Mouse (Mus musculus) layer of hippocampus, adult 18-20 months (tissue): Measurements from ENCODE around the gene Kat5. TPM values are rescaled to one million over a fixed set of nuclear protein-coding genes. Genes with fewer than 3 reads are reported as not detected.

Source experiments
- DNase-seq, 2 experiments: peaks; one replicate each; pipeline ENCODE4 v3.0.0; 2022; ENCODE audit warnings: low spot score in 2 of 2
- total RNA-seq, 2 experiments: library from RNA; stranded (reverse); gene quantifications; 2 replicates each; pipeline ENCODE4 v1.2.3; 2021

Kat5 gene
- total RNA-seq, 2 experiments from 2014 or later = 78.7 to 86.3 TPM

DNA sequence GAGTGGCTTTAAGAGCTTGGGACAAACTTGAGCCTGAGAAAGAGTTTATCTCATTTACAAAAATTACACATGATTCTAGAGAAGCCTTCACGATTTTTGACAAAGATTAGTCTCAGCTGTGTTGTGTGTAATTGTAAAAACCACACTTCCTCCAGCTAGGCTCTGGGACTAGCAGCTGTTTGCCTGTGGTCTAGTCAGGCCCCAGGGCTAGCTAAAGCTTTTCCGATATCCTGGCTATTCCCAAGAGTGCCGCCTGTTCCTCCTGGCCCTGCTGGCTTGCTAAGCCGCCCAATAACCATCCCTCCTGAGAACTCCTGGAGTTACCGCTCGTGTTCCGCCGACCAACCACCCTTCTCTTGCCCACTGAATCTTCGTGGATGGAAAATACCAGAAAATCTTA lies 22.1 kb upstream of the Kat5 start:
- no peak for DNase-seq

DNA sequence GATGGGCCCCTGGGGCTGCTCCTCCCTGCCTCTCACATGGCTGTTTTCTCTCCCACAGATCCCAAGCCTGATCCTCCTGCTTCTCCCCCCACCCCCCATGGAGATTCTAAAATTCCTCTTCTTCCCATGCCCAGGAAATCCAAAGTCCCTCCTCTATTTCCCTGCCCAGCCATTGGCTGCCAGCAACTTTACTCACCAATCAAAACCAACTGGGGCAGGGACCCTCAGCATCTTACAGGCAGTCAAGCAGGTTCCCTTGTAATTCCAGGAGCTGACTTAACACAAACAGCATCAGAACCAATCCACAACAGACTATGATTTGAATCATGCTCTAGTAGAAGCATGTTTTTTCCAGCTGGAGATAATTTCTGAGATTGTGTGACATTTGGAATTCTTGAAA lies 19.9 kb upstream of the Kat5 start:
- DNase-seq = no peak

DNA sequence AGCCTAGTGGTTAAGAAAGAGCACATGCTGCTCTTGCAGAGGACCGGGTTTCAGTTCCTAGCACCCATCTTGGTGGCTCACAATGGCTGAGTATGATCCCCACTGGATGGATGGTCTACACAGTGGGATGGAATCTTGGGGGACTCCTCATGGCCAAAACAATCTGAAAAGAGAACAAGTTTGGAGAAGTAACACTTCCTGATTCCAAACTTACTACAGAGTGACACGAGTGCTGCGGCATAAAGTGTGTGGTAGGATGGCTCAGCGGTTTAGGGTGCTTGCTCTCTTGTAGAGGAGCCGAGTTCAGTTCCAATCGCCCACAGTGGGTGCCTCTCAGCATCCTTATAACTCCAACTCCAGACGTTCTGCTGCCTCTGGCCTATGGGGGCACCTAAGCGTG lies 15.3 kb upstream of the Kat5 start:
- no peak for DNase-seq

DNA sequence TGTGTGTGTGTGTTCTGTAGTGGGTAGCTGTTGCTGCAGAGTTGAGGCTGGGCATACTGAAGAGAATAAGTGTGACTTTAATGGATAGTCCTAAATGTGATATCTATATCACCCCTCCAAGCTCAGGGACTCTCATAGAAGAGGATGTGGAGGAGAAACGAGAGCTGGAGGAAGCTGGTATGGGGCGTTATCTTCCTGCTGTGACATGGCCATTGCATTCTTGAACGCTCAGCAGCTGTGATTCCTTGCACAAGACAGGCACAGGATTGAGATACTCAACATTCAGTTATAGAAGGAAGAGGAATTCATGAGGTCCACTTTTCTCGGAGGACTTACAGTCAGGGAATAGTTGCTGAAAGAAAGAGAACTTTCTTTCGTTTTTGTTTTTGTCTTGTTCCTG lies 11.8 kb upstream of the Kat5 start:
- DNase-seq = no peak

DNA sequence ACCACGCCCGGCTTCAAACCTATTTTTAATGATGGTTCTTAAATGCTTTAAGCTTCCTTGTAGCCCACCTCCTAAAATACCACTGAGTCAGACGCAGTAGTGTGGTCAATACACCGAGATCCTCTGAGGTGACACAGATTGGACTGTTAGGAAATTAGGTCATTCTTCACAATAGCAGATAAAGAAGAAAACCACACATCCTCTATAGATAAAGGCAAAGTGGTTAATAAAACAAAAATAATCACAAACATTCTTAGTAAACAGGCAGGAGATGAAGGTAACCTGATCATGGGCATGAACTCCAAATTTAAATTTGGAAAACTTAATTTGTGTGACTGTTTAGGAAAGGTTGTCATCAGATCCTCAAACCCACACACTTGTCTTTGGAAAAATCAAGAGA lies 10.0 kb upstream of the Kat5 start:
- no peak for DNase-seq

DNA sequence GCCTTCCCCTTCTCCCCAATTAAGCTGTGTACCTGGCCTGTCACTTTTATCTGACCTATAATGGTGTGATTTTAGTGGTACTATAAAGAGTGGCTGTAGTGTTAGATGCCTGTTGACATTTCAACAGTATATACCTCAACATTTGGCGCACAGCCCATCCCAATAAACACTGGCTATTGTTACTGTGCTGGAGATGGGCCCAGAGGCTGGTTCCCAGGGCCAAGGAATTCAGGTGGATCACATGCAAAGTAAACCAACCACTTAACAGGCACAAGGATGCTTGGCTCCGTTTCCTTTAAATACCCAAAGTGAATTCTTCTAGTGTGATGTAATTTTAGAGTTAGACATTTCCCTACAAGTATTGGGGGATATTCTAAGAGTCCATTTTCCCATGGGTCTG lies 4.9 kb upstream of the Kat5 start:
- DNase-seq = no peak

DNA sequence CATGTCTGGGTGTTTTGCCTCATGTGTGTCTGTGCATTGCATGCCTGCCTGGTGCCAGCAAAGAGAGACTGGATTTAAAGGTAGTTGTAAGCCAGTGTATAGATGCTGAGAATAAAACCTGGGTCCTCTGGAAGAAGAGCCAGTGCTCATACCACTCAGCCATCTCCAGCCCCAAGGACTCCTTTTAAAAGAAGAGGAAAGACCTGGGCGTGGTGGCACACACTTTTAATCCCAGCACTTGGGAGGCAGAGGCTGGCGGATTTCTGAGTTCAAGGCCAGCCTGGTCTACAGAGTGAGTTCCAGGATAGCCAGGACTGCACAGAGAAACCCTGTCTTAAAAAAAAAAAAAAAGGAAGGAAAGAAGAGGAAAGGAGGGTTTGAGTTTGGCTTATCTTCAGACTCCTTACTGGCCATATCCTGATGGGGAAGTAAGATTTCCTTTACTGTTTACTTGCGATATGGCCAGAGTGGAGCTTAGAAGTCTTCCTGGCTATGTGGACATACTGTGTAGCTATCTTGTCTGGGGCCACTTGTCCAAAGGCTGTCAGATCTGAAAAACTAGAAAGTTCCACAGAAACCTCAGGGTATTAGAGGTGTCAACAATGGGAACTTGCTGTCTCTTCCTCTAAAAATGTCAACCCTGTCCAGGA lies 2.9 kb upstream of the Kat5 start:
- no peak for DNase-seq

DNA sequence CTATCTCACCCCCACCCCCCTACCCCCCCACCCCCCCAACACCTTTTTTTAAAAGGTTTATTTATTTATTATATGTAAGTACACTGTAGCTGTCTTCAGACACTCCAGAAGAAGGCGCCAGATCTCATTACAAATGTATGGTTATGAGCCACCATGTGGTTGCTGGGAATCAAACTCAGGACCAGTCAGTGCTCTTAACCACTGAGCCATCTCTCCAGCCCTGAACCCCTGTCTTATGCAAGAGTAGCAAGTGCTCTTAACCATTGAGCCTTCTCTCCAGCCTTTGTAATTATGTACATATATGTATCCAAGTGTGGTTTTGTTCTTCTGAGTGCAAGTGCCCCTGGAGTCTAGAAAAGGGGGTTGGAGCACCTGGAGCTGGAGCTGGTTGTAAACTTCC lies 1.9 kb upstream of the Kat5 start:
- DNase-seq = no peak

DNA sequence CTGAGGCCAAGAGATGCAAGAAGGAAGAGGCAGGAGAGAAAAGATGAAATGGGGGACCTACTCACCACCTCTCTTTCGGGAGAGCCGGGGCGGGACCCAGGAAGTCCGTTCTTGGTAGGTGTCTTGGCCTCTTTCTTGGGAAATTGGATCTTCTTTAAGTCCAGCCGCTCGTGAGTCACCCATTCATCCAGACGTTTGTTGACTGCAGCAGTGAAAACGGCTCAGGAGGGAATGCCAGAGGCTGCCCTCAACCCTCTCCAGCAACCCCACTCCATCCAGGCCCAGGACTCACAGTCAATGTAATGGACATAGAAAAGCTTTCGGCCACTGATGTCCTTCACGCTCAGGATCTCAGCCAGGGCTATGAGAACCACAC lies 878 bp downstream of the Kat5 start:
- no peak for DNase-seq

DNA sequence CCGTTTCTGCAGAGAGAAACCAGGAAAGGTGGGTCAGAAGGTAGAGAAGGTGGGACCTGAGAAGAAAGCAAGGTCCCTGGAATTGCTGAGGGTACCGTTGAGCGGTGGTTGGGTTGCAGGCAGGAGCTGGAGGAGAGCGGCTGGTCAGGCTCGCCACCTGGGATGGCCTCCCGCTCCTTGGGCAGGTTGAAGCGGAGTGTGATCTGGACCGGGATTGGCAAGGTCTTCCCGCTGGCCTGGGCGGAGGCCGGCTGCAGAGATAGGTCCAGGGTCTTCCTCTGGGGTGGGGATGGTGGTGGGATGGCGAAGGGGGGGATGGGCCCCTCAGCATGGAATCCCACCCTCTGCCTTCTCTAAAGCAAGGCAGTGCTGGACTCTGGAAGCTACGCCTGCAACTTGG lies 1.3 kb downstream of the Kat5 start:
- no peak for DNase-seq

DNA sequence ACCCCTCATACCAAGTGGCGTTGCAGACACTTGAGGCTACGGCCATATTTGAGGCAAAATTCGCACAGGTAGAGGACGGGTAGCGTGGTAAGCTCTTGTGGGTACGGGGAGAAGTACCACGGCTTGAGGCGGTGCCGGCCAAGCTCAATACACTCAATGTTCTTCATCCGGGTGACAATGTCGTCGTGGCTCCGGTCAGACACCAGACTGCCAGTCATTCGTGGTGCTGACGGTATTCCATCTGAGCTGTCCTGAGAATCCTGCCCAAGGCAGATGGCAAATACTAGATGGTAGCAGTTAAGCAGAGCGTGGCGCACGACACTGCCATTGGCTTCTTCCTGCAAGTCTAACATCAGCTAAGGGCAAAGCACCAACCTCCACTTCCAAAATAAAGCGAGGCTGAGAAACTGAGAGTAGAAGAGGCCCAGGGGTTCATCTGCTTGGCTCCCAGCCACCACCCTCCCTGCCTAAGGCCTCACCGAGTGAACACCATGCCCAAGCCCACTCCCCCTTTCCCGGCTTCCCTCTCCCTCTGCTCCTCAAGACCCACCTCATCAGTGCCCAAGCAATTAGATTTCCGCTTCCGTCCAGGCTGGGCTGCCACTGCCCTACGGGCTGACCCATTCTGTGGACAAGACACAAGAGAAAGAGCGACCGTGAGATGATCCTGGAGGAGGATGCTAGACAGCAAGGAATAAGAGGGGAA lies 2.2 kb downstream of the Kat5 start:
- DNase-seq = no peak

DNA sequence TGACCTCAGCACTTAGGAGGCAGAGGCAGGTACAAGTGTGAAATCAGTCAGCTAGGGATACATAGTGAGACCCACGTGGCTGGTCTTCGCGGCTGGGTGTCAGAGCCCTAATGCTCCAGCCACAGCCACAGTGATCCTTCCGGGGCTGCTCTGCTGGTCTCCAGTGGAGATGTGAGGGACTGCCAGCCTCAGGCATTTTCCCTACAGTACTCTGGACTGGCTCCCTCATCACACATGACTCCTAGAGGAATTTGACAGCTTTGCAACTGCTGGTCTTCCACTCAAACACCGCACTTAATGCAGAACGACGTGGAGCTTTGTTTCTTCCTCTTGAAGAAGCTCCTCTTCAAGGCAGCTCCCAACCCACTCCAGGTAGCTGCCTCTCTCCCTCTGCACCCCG lies 3.8 kb downstream of the Kat5 start:
- DNase-seq = no peak

DNA sequence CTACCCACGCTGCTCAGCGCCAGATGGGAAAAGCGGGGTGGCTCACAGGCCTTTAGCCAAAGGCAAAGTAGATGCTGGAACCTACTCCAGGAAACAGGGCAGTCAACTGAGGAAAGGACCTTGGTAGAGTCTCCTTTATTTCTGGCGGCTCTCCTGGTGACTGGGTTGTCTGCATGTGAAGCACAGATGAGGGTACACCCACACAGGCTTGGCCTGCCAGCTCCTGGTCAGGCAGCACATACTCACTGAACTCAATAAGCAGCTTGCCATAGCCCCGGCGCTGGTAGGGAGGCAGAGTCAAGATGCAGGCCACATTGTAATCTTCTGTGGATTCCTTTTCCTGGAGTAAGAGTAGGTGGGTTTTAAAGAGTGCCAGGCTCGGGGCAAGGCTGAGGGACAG lies 4.9 kb downstream of the Kat5 start:
- DNase-seq = peak in 1 of 2 experiments; percentile 63

DNA sequence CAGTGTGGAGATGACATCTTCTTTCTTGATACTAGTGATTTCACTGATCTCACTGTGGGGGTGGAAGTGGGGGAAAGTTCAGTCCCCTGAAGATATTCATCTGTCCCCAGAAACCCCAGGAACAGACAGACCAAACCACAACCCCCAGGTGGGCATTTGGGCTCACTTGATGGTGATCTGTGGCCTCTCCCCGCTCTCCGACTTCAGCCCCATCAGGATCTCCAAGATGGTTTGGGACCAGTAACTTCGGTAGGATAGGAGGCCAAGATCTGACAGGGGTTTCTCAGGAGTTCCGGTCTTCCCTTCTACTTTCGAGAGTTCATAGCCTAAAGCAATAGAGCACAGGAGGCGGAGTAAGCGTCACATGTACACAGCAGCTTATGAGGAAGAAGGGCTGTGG lies 6.4 kb downstream of the Kat5 start:
- DNase-seq = no peak

DNA sequence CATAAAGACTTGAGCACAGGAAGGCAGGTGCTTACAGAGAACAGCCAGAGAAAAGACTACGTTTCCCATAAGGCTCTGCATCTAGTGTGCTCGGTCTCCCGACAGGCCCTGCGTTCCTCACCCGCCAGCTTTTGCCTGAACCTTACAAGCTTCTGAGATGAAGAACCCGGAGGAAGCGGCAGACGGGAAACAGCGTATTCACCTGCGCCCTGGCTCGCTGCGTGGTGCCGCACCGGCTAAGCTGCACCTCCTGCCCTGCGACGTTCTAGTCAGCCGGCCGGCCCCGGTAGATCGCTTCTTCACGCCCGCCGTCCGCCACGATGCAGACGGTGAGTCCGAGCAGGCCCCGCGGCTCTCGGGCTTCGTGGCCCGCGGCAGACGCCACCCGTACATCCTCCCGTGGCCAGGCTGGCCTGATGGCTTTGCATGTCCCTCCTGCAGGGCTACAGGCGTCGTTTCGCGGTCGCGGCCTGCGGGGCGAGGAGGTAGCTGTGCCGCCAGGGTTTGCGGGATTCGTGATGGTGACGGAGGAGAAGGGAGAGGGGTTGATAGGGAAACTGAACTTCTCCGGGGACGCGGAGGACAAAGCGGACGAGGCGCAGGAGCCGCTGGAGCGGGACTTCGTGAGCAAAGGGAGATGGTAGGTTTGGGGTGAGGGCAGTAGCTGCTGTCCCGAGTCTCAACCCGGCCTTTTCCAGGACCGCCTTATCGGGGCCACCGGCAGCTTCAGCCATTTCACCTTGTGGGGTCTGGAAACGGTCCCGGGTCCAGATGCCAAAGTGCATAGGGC lies 8.1 kb downstream of the Kat5 start, which contains the start of gene Rnaseh2c:
Gene Rnaseh2c, plus strand, starts transcription at position 122 of the 790 bp plus-strand sequence.
- peak; percentile 67 to 87 for DNase-seq

DNA sequence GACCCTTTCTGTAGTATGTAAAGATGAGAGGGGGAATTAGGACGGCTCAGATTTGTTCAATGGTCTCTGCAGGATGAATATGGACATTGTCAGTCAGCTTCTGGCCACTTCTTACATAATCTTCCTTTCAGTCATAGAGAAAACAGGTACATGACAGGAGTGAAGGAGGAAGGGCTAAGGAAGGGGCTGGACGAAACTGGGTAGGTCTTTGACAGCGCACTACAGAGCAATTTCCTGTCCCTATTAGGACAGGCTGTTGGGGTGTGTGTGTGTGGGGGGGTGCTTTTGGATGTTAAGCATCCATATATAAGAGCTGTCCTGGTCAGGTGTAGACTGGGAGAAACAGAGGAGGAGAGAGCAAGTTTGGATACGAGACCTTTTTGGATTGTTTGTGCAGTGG lies 10.8 kb downstream of the Kat5 start:
- DNase-seq = no peak

DNA sequence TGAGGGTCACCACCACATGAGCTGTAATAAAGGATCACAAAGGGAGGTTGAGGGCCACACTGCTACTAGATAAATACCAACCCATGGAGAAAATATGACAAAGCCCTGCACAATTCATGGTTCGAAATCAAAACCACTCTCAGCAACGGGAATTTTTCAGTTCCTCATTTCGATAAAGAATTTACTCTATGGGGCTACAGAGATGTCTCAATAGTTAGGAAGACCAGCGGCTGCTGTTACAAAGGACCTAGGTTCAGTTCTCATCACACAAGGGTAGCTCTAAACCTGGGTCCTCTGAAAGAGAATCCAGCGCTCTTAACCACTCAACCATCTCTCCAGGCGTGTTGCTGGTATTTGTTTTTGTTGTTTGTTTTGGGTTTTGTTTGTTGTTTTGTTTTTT lies 18.1 kb downstream of the Kat5 start:
- DNase-seq = no peak

DNA sequence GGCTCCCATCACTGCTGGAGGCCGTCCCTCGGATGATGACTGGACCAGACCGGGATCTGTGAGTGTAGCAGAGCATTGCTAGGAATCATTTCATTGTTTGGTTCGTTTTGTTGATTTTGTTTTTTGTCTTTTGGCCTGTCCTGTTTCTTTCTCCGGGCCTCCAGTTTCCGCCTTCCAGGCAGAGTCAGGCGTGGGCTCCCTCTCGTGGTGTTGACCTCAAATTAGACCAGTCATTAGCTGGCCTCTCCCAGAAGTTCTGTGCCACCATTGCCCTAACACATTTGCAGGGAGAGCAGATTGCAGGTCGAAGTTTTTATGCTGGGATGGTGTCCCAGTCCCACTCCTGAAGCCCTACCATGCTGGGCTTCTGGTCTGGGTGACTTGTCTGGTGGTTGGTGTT lies 20.9 kb downstream of the Kat5 start:
- DNase-seq = no peak

DNA sequence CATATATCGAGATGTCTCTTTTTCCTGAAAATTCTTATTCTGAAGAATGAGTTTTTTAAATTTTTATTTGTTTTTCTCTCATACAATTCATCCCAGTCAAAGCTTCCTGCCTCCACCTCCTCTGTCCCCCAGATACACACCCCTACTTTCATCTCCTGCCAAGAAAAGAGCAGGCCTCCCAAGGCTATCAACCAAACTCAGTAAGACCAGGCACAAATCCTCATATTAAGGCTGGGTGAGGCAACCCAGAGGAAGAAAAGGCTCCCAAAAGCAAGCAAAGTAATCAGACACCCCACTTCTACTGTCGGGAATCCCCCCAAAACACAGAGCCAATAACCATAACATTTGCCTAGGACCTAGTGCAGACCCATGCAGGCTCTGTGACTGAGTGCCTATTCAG lies 28.0 kb downstream of the Kat5 start:
- DNase-seq = no peak

DNA sequence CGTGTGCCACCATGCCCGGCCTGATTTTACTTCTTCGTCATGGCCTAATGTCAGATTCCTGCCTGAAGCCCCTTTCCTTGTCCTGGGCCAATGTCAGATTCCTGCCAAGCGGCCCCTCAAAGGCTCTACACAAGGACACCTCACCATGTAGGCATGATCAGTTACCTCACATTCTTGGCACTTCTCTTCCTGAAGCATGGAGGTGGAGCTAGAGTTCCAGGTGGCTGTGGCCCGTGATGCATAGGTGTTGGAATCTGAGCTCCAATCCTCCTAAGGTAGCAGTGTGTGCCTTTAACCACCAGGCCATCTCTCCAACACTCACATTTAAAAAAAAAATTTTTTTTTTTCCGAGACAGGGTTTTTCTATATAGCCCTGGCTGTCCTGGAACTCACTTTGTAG lies 29.3 kb downstream of the Kat5 start:
- no peak for DNase-seq

DNA sequence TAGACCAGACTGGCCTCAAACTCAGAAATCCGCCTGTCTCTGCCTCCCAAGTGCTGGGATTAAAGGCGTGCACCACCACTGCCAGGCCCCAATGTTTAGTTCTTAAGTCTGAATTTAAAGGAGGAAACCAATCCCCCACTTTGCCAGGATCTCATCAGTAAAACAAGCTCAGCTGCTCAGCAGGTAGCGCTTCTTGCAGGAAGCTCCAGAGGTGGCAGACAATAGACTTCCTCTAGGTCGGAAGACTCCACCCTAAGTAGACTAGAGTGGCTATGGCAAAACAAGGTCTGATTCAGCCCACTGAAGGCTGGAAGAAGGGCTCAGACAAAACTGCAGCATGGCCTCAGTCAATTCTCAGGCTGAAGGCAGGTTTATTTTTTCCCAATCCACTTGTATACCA lies 30.1 kb downstream of the Kat5 start:
- DNase-seq = no peak

DNA sequence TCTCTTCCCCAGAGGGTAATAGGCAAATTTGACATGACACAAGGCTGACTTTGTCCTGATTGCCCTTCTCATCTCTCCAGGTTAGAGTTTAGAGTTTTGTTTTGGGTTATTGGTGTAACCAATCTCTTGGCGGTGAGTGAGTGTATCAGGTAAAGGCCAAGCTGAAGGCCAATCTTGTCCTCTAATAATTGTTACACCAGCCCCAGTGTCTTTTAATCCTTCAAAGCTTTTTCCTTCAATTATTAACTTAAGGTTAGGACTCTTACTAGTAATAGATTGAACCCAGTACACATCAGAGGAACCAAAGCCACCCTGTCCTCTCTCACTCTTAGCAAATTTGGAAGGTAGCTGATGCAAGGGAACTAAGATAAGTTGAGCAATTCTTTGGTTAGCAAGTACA lies 34.7 kb downstream of the Kat5 start:
- no peak for DNase-seq
